Mouse (Mus musculus) cerebellum, postnatal 4 days (tissue): ENCODE data around the gene Prn.
A peak's percentile ranks its signal among the peaks of the same experiment; 100 is the strongest.

Source experiments
- DNase-seq, 2 experiments: peaks; one replicate each; pipeline ENCODE4 v3.0.0; 2022; ENCODE audit warnings: low spot score in 2 of 2, mixed read lengths in 1 of 2

Gene Prn

DNA sequence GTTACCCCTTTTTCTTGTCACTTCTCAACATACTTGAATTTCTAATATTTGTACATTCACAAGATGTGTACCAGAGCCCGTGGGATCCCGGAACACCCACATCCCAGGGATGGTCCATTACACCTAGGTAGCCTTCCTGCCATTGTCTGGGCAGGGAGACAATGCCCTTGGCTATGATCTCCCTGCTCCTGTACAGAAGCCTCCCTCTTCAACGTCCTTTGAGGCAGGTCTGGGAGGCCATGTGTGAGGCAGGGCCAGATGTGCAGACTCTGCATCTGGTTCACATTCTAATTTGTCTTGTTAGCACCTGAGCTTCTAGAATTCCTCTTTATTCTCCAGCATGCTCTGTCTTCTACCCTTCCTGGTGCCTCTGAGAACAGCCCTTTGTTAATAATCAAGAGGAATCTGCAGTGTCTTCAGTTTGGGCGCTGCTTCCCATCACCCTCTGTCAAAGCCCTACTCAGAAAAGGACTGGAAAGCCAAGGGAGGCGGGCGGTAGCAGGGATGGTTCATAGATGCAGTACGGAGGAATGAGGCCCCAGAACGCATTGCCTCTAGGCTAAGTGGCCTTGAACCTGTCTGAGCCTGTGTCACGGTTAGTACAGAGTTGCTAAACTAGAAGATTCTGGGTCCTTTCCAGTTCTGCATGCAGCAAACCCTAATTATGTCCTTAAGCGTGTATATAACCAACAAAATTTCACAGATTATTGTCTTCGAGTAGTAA, 39.3 kb downstream of the Prn start:
- peak in 1 of 2 experiments; percentile 13 for DNase-seq

DNA sequence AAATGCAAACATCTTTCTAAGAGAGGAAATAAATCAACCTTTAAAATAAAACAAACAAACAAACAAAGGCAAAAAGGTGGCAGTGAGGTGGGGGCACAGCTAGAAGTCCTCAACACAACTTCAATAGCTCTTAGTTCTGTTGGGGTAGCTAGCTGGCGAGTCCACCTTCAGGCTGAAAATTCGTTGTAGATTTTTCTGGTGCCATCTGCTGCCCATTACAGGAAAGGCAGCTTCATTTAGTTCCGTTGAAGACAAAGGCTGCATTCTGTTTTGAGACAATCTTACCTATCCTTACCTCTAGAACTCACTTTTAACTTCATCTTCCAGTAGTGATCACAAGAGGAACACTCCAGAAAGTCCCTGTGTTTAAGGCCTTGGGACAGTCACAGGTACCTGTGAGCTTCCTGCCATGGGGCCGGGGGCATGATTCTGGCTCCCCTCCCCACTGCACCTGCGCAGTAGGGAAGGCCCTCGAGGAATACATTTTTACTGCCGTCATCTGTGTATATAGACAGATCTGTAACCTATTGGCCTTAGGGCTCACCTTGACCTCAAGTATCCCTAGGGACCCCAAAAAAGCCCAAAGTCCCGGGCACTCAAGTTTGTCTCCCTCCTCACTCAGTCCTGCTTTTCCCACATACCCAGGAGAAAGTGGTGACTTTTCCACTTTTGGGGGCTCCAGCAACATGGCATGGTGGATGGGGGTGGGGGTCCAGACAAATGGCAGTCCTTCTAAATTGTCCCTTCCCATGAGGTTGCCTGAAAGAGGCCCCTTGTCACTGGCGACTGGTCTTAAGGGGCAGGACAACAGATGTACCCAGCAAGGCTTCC, 40.2 kb downstream of the Prn start:
- peak in 1 of 2 experiments; percentile 72 for DNase-seq

GRCm38 (mm10) chr2:131950598-131951095, 40.9 kb downstream of the Prn start, which contains the start of gene Prnd:
Gene Prnd (plus strand): TSS chr2:131950861.
- no peak for DNase-seq

DNA sequence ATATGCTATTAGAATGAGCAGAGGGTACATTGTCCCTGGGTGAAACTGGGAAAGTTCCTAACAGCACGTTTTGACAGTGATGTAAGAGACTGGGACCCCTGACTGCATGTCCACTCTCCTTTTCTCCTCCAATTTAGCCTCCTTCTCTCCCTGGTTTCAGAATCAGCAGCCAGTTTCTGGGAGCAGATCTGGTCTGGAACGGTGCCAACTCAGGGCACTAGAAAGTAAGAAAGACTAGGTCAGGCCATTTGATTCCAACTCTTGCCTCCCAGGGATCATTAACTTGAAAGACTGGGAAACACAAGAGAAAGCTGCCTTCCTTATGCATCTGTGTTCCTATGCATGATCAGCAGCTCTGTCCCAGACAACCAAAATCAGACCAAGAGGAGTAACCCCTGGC, 42.7 kb downstream of the Prn start:
- no peak for DNase-seq

DNA sequence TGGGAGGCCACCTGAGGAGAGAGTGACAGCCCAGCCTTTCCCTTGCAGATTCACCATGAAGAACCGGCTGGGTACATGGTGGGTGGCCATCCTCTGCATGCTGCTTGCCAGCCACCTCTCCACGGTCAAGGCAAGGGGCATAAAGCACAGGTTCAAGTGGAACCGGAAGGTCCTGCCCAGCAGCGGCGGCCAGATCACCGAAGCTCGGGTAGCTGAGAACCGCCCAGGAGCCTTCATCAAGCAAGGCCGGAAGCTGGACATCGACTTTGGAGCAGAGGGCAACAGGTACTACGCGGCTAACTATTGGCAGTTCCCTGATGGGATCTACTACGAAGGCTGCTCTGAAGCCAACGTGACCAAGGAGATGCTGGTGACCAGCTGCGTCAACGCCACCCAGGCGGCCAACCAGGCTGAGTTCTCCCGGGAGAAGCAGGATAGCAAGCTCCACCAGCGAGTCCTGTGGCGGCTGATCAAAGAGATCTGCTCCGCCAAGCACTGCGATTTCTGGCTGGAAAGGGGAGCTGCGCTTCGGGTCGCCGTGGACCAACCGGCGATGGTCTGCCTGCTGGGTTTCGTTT, 43.3 kb downstream of the Prn start:
- DNase-seq, result no peak

DNA sequence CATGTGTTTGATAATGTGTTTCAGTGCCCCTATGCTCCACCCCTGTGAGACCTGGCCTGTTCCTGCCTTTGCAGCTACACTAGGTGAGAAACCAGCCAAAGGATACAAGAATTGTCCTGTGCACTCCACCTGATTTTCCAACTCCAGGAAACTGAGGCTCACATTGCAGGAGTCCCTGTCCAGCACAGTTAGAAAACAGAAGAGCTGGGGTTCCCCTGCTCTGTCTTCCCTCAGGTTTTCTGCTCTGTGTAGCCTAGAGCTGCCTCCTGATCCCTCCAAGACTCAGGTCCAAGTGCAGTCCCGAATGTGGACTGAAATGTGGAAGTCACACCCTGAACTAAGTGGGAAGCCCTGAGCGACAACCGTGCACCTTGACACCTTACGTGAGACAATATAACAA, 44.0 kb downstream of the Prn start:
- no peak for DNase-seq

DNA sequence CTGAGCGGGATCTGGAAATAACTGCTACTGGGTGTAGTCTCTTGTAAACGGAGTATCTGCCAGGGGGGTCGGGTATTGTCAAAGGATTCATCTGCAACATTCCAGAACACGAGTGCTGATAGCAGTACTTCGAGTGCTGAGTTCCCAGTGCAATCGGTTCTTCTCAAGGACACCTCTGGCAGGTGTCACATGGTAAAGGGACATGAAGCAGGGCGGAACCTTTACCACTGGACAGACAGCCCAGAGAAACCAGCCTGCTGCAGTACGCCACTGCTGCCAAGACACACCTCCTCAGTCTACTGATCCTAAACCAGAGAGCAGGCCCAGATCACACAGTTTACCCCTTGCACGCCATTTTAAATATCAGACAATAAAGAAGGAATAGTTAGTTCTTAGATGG, 45.1 kb downstream of the Prn start:
- no peak for DNase-seq

DNA sequence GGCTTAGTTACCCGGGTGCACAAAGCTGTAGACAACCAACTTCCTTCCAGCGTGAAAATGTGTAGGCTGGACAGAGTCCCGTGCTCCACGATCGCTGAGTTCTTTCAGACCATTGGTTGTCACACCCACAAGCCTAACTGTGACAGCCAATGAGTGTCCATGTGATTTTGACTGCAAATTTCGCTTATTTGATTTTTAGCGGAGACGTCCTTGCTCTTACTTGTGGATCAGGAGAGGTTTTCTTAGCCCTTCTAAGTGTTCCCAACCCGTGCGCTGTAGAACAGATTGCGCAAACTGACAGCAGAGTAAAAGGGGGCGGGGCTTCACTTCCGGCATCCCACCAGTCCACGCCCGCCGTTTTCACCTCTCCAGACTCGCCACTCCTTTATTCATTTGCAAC, 45.5 kb downstream of the Prn start:
- DNase-seq, result no peak

GRCm38 (mm10) chr2:131956336-131957256, 46.8 kb downstream of the Prn start:
- no peak for DNase-seq

DNA sequence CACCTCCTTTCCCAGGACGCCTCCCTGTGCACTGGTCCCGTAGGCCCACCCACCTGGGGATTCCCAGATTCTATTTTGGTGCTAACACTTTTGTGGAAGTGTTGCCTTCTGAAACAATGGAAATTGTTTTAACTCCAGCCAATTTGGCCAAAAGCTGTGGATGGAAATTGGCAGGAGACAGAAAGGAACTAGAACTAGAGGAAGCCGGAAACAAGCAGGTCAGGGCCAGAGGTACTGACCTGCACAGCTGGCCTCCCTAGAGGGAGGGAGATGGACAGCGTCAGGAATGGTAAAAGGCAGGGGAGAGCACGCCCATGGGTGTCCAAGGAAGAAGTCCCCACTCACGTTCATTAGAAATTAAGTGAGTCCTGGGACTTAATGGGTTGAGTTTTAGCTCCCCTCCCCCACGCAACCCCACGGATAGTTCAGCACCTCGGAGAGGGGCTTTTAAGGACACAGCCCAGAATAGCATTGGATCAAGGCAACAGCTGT, 48.0 kb downstream of the Prn start:
- no peak for DNase-seq

- no peak for DNase-seq
These were observed 51.9 kb downstream of the Prn start for GRCm38 (mm10) chr2:131961671-131962070.

GRCm38 (mm10) chr2:131970597-131970996, 60.8 kb downstream of the Prn start:
- no peak for DNase-seq

DNA sequence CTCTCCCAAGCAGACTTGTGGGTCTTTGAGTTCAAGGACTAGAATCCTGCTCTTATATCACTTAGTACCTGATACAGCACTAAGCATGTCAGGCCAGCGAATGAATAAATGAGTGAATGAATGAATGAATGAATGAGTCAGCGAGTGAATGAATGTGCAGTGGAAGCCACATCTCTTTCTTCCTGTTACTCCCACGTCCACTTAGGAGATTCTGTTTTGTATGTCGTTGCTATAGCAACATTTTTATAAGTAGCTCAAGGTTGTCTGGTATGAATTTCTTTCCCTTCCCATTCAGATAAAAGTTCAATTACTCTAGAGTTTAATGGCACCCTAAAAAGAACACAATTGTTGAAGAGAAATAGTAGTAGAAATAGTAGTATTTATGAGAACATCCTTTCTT, 61.3 kb downstream of the Prn start:
- no peak for DNase-seq

GRCm38 (mm10) chr2:131976663-131977062, 66.9 kb downstream of the Prn start:
- DNase-seq, result no peak

GRCm38 (mm10) chr2:131980866-131981265, 71.1 kb downstream of the Prn start:
- DNase-seq, result no peak

DNA sequence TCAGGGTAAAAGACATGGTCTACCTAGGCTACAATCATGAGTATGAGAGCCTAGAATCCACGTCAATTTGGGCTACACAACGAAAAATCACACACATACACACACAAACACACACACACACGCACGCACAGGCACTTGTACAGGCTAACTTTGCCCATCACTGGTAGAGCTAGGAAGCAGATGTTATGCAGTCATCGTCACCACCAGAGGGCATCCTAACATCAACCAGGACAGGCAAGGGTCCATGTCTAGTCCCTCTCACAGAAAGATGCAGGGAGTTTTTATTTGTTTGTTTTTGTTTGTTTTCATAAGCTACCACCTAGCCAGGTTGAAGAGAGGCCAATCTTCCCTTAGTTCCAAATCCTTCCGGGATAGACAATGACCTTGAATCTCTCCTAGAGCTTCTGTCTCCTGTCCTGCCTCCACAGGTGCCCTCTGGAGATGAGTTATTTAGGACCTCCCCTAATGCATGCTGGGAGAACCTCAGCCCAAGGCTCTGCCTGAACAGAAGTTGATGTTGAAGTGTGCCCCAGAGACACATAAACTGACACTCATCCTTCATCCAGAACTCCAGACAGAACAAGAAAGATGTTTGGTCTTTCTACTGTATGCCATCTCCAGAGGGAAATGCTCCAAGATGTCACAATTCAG, 72.9 kb downstream of the Prn start:
- DNase-seq, result peak in 1 of 2 experiments; percentile 55

DNA sequence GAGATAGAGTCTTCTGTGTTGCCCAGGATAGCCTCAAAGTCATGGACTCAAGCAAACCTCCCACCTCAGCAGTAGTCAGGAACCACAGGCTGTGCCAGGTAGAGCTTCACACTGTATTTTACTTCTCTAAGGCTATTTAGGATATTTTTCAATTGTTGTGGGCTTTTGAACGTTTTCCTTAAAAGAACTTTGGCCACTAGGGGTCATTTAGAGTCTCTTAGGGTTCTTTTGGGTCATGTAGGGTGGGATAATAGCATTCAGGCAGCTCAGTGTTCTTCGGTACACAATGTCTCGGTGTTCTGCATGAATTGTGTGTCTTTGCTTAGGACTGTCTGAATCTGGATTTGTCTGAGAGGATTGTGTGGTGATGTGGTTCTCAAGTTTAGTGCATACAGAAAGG, 78.2 kb downstream of the Prn start:
- no peak for DNase-seq

- DNase-seq, result no peak
These were observed 78.8 kb downstream of the Prn start for GRCm38 (mm10) chr2:131988550-131988949.

- DNase-seq, result no peak
These were observed 82.7 kb downstream of the Prn start for GRCm38 (mm10) chr2:131992487-131992886.

DNA sequence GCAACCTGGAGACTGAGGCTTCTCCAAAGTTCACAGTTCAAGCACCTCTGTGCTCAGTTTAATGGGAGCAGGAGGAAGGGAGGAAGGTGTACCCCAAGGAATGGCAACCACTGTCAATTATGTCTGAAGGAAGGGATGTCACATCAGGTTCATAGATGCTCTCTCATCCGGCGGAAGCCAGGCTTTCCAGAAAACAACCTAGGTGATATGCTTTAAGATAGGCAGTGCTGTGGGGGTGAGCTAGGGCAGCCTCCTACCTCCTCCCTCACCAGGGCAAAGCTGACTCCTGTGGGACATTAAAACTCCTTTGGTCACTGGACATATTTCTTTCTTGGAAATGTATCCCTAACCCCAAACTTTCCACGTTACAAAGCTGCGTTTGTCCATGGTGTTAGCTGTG, 83.4 kb downstream of the Prn start:
- no peak for DNase-seq
